Mouse (Mus musculus) kidney, adult 18-20 months (tissue): ENCODE data around the gene Acer2.

Experiments
- DNase-seq: peaks from one replicate; pipeline ENCODE4 v3.0.0; 2021

The Acer2 gene

GRCm38 (mm10) chr4:86897411-86897810 is 23.2 kb downstream of the Acer2 start:
- DNase-seq, result peak; percentile 38

- peak; percentile 54 for DNase-seq
Observed at GRCm38 (mm10) chr4:86898791-86899474, 24.7 kb downstream of the Acer2 start.

DNA sequence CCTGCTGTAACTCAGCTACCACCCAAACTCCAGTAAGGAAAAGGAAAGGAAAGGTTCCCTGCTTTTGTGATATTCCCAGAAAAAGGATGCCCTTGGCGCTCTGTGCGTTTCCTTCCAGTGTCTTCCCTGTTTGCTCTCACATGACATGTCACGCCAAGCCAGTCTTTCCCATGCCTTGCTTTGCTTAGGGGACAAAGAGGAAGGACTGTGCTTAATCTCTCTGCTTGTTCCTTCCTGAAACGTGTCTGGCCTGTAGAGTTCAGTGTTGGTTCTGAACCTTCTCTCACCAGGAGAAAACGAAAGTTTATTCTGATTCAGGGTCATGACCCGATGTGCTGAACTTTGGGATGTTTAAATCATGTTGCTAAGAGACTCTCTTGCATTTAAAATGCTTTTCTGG is 28.2 kb downstream of the Acer2 start:
- DNase-seq, result peak; percentile 42

DNA sequence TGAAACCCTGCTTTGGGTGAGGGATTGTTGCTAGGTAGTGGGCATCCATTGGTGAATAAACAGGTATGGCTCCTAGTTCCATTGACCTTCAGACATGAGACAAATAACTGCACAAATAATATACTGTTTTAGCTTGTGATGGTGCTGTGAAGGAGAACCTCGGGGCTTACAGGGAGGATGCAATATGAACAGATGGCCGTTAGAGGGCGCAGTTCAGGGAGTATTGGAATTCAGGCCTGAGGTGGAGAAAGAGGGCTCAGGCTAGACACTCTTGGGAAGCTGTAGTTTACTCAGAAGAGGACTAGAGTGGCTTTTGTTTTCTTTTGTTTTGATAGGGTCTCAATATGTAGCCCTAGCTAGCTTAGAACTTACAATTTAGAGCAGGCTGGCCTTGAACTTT is 30.8 kb downstream of the Acer2 start:
- no peak for DNase-seq

GRCm38 (mm10) chr4:86905869-86906268 is 31.7 kb downstream of the Acer2 start:
- no peak for DNase-seq

DNA sequence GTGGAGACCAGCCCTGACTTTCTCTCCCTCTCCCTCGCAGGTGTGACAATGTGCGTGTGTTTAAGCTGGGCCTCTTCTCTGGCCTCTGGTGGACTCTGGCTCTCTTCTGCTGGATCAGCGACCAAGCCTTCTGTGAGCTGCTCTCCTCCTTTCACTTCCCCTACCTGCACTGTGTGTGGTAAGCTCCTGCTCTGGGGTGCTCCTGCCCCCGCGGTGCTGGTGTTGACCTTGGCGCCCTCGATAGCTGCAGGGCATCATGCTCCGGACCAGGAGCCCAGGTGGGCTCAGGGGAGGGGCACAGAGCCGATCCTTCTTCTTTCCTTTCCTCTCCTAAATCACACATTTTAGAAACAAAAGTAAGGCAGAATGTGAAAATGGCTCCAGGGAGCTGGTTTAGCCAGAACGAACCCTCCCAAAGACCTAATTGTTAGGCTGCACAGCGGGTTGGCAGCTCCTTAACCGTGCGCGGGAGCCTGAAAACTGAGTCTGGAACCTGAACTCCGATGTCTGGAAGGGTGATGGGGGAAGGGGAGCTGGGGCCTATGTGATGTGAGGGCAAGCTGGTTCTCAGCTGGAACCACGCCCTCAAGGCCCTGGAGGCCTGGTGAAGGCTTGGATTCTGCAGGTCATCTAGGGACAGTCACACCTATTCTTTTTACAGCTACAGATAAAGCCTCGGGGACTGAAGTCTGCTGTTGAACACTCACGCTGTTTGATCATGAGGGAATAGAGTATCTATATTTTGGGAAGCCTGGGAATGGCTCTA is 37.6 kb downstream of the Acer2 start:
- DNase-seq, result no peak

- DNase-seq, result no peak
Observed at GRCm38 (mm10) chr4:86912757-86913156, 38.6 kb downstream of the Acer2 start.

- DNase-seq, result no peak
Observed at GRCm38 (mm10) chr4:86916062-86916461, 41.9 kb downstream of the Acer2 start.

DNA sequence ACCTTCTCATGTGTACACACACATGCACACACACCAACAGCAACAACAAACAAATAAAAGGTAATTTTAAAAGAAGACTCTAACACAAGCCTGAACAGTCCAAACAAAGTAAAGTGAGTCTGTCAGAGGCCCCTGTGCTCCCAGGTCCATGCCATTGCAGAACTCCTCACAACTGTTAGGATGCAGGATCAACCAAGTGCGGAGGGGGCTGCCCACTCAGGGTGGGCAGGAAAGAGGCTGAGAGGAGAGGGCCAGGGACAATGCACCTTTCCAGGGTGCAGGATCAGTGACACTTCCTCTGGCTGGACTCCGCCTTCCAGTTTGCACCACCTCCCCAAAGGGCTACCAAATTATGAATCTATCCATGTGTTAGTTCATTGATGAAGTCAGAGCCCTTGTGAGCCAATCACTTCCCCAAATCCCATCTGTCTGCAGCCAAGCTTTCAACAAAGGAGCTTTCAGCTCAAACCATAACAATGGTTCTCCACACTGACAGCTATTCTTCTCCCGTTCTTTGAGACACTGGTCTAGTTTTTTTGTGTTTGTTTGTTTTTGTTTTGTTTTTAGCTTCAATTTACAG is 49.4 kb downstream of the Acer2 start:
- no peak for DNase-seq

DNA sequence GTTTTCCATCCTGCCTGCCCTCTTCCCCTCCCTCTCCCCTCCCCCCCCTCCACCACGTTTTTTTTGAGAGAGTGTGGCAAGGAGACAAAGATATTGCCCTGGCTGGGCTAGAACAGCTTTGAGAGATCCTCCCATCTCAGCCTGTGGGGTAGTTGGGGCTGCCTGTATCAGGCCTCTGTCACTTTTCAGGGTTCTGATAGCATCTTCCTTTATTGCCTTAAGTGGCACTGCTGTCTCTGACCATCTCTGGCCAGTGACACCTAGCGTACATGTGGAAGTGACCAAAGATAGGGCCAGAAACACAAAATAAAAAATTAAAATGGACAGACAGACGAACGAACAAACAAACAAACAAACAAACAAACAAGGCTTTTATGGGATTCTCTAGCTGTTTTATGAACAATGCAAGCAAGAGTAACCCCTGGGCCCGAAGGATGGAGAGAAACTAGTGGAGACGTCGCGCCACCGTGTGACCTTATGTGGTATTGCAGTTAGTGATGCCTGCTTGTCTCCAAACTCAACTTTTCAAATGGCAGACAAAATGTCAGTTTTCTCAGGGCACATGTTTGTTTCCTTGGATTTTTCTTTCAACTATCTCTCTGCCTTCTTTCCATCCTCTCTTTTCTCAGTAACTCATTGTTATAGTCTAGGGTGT is 50.7 kb downstream of the Acer2 start:
- DNase-seq, result peak; percentile 84

- no peak for DNase-seq
Observed at GRCm38 (mm10) chr4:86926997-86927396, 52.8 kb downstream of the Acer2 start.

- DNase-seq, result no peak
Observed at GRCm38 (mm10) chr4:86930101-86930635, 56.0 kb downstream of the Acer2 start.

DNA sequence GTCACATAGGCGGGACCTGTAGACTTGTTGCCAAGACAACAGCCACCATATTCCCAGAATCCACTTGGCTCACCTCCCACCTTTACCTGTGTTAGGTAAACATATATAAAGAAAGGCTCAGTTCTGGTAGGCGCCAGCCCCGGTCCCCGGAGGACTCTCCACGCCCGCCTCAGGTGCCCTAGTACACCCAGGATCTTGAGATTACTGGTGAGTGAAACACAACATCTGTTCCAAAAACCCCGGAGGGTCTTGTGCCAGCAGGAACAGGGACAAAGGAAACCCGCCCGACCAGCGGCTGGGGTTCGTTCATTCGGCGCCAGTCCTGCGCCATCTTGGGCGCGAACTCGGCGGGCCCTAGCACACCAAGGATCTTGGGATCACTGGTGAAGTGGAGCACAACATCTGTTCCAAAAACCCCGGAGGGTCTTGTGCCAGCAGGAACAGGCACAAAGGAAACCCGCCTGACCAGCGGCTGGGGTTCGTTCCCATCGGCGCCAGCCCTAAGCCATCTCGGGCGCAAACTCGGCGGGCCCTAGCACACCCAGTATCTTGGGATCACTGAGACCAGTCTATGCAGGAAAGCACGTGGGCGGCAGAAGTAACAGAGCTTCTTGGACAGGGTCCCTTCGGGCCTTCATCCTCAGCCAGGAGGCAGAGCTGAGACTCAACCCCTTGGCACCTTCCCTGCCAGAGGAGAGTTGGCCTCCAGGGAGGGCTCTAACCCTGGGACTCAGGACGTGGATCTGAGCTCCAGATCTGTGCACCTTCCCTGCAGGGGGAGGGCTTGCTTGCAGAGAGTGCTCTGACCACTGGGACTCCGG is 56.6 kb downstream of the Acer2 start:
- DNase-seq, result peak; percentile 22

- no peak for DNase-seq
Observed at GRCm38 (mm10) chr4:86933026-86933425, 58.8 kb downstream of the Acer2 start.

GRCm38 (mm10) chr4:86936217-86936616 is 62.0 kb downstream of the Acer2 start:
- DNase-seq, result no peak

GRCm38 (mm10) chr4:86936706-86937105 is 62.5 kb downstream of the Acer2 start:
- no peak for DNase-seq

GRCm38 (mm10) chr4:86942656-86943055 is 68.5 kb downstream of the Acer2 start:
- DNase-seq, result no peak

GRCm38 (mm10) chr4:86943296-86943695 is 69.1 kb downstream of the Acer2 start:
- no peak for DNase-seq

DNA sequence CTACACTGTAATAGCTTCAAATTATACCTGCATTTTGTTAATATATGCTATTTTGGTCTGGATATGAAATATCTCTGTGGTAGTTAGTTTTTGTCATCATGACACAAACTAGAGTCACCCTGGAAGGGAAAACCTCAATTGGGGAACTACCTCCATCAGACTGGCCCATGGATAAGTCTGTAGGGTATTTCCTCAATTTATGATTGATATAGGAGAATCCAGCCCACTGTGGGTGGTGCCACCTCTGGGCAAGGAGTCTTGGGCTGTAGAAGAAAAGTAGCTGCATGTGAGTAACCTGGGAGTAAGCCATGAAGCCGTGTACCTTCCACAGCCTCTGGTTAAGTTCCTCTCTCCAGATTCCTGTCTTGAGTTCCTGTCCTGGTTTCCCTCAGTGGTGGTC is 74.6 kb downstream of the Acer2 start:
- no peak for DNase-seq

DNA sequence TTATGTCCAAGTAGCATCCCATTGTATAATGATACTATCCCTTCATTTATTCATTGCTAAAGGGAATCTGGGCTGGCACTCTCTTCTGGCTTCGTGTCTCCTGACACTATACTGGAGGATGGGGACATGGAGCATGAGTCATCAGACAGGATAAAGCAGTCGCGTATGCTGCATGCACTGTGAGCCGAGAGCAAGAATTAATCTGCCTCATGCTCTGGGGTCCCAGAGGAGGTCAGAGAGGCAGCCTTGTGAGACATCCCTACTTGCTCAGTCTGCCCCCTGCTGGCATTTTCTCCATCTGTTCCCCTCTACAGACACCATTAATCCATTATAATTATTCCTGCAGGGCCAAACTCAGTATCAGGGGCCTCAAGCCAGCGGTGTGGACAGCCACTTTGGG is 79.3 kb downstream of the Acer2 start:
- DNase-seq, result no peak

- DNase-seq, result no peak
Observed at GRCm38 (mm10) chr4:86955448-86955847, 81.3 kb downstream of the Acer2 start.
